Mouse (Mus musculus) lung, postnatal 0 days (tissue): ENCODE measurements around the gene Madd. TPM values are rescaled to one million over a fixed set of nuclear protein-coding genes. Genes with fewer than 3 reads are reported as not detected.
A peak's percentile ranks its signal among the peaks of the same experiment; 100 is the strongest.

Source experiments
- ATAC-seq: fragments of 200-750 bp; cut with Nextera tagmentation; 2 replicates; pipeline ENCODE4 v1.8.0; 2017; ENCODE audit warnings: moderate library complexity
- DNase-seq: peaks from one replicate; pipeline ENCODE4 v3.0.0-alpha.2; 2016; ENCODE audit warnings: low spot score
- H3K27ac ChIP-seq: fragments of 300-500 bp; sonication (generic); 2 replicates; pipeline ENCODE4 v1.5.1; 2014; ENCODE audit warnings: antibody characterized with exemption, mild to moderate bottlenecking, low read length, mixed read lengths
- H3K27me3 ChIP-seq: fragments of 300-500 bp; sonication (generic); replicated peaks from 2 replicates; pipeline ENCODE4 v1.6.1; 2014; ENCODE audit warnings: low read length, mixed read lengths; ENCODE audit not compliant: insufficient read depth
- H3K36me3 ChIP-seq: fragments of 300-500 bp; sonication (generic); 2 replicates; pipeline ENCODE4 v1.6.1; 2014; ENCODE audit warnings: low read length, mixed read lengths; ENCODE audit not compliant: insufficient read depth
- H3K4me1 ChIP-seq: fragments of 300-500 bp; sonication (generic); 2 replicates; pipeline ENCODE4 v1.6.1; 2014; ENCODE audit warnings: antibody characterized with exemption, low read depth, low read length, mixed read lengths; ENCODE audit not compliant: insufficient read depth
- H3K4me2 ChIP-seq: fragments of 300-500 bp; sonication (generic); replicated peaks from 2 replicates; pipeline ENCODE4 v1.6.1; 2014; ENCODE audit warnings: low read depth, mild to moderate bottlenecking, low read length, moderate library complexity, mixed read lengths
- H3K4me3 ChIP-seq: fragments of 300-500 bp; sonication (generic); 2 replicates; pipeline ENCODE4 v1.5.1; 2014; ENCODE audit warnings: low read depth, low read length
- H3K9ac ChIP-seq: fragments of 300-500 bp; sonication (generic); replicated peaks from 2 replicates; pipeline ENCODE4 v1.6.1; 2014; ENCODE audit warnings: low read depth, mild to moderate bottlenecking
- H3K9me3 ChIP-seq: fragments of 300-500 bp; sonication (generic); 2 replicates; pipeline ENCODE4 v1.6.1; 2016; ENCODE audit warnings: low read length, mixed read lengths
- CTCF ChIP-seq: IDR thresholded peaks from 2 replicates; pipeline ENCODE4 v1.5.1; 2016; ENCODE audit warnings: antibody characterized with exemption, mild to moderate bottlenecking
- EP300 ChIP-seq: IDR thresholded peaks from 2 replicates; pipeline ENCODE4 v1.6.1; 2016; ENCODE audit warnings: antibody characterized with exemption, mild to moderate bottlenecking, control low read depth
- WGBS: fragments of 180-500 bp; shearing (Covaris S2); extraction: QIAGEN DNeasy Blood & Tissue Kit; methylation state at CpG from one replicate; pipeline ENCODE4 v1.1.7; 2014; 5-methylcytosine and 5-hydroxymethylcytosine counted together
- polyA plus RNA-seq: library from polyadenylated mRNA; unstranded; fragments of >200 nt; fragmentation: Nextera tagmentation; extraction: Ambion mirVana; gene quantifications from 2 replicates; pipeline ENCODE4 v1.2.1, GENCODE M21; 2015

Gene Madd
- polyA plus RNA-seq, 1 experiment from 2014 or later = 7.6 TPM

- WGBS = 1% methylated on average over 22 of the region's 27 CpGs
- H3K27ac ChIP-seq = peak overlapping the region; percentile 87
- no peaks in the 10 kb centered on the region for H3K9me3 ChIP-seq
- H3K27me3 ChIP-seq = no peaks in the 10 kb centered on the region
- no peaks in the 10 kb centered on the region for H3K4me1 ChIP-seq
- H3K9ac ChIP-seq = peak overlapping the region; percentile 35
- DNase-seq = peak; percentile 95
- peak; percentile 87 for ATAC-seq
- H3K4me3 ChIP-seq = peak overlapping the region; percentile 38
- H3K36me3 ChIP-seq = no peaks in the 10 kb centered on the region
- peak overlapping the region; percentile 57 for H3K4me2 ChIP-seq
- TF ChIP-seq CTCF (peak; percentile 98), EP300 (peak; percentile 62; the same call in 1 of the 2 replicates)
Measured at GRCm38 (mm10) chr2:91194624-91195332, 11.1 kb upstream of the Madd start.

DNA sequence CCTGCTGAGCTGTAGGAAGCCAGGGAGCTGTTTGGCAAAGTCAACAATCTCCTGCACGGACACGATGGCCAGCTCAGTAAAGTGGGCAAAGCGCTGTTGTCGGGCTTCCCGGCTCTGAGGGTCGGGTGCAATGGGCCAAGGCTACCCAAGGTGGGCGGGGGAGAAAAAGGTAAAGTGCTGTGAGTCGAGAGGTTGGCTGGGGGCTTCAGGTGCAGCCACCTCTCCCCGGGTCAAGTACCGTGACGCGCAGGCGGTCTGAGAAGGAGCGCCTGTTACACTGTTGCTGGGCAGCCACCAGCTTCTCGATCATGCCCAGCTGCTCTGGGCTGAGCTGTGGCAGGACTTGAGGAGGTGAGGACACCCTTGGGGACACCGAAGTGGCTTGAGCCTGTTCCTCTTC, 6.9 kb upstream of the Madd start:
- WGBS = 74% methylated on average over 16 of the region's 16 CpGs
- no peak for ATAC-seq
- Histone ChIP-seq H3K27me3 (no peaks in the 10 kb centered on the region), H3K4me3 (no peak overlapping the region), H3K4me2 (no peak overlapping the region), H3K36me3 (no peaks in the 10 kb centered on the region), H3K4me1 (no peaks in the 10 kb centered on the region), H3K9me3 (no peaks in the 10 kb centered on the region), H3K9ac (no peak overlapping the region), H3K27ac (no peak overlapping the region)
- no peak for DNase-seq
- TF ChIP-seq CTCF (no peak), EP300 (no peak)

DNA sequence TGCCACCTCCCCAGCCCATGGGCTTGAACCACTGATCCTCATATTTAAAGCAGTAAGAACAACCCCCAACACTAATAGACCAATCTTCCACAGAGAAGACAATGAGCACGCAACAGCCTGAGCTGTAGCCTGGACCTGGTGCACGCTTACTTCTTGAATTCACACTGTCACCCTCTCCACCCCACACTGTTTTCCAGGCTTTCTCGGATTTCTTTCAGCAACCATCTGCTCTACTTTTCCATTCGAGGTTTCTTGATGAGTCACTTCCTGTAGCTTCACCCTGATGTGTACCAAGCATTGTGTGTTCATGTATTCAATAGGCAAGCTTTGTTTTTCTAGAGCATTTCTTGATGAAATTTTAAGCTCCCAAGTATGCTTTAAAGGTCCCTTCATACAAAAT, 3.8 kb upstream of the Madd start:
- TF ChIP-seq CTCF (no peak), EP300 (no peak)
- Histone ChIP-seq H3K36me3 (no peaks in the 10 kb centered on the region), H3K4me3 (no peak overlapping the region), H3K27ac (no peak overlapping the region), H3K4me1 (0 out of 2 replicates have a peak, but pooled peaks cover 3% of the 10 kb centered on the region), H3K9me3 (no peaks in the 10 kb centered on the region), H3K9ac (no peak overlapping the region), H3K4me2 (no peak overlapping the region), H3K27me3 (no peaks in the 10 kb centered on the region)
- 51% methylated on average over 4 of the region's 4 CpGs for WGBS
- no peak for DNase-seq
- no peak for ATAC-seq

- Histone ChIP-seq H3K36me3 (no peaks in the 10 kb centered on the region), H3K4me2 (no peak overlapping the region), H3K9ac (no peak overlapping the region), H3K27ac (no peak overlapping the region), H3K27me3 (no peaks in the 10 kb centered on the region), H3K4me1 (peaks cover 3% of the 10 kb centered on the region; the same call in 1 of the 2 replicates), H3K4me3 (no peak overlapping the region), H3K9me3 (no peaks in the 10 kb centered on the region)
- DNase-seq (no peak), ATAC-seq (no peak)
- TF ChIP-seq EP300 (no peak), CTCF (no peak)
- 65% methylated on average over 1 of the region's 1 CpGs for WGBS
Measured at GRCm38 (mm10) chr2:91186208-91186607, 2.6 kb upstream of the Madd start.

DNA sequence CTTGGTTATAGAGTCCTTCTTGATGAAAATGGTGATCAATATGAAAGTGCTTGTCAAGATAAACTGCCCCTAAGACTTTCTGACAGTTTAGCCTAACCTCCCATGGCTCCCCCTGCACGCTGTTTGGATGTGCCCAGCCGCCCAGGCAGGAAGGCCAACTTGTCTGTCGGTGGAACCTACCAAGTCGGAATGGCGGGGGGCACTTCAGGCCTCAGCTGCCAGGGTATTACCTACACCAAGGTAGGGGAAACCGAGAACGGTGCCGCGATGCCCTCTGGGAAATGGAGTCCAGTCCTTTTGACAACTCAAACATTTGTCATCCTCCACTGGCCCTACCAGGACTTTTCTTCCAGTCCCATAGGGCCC, 506 bp downstream of the Madd start:
- Histone ChIP-seq H3K4me2 (peak overlapping the region; percentile 98), H3K9ac (peak overlapping the region; percentile 30; the same call in 1 of the 2 replicates), H3K9me3 (no peaks in the 10 kb centered on the region), H3K4me3 (peak overlapping the region; percentile 86), H3K36me3 (0 out of 2 replicates have a peak, but pooled peaks cover under 1% of the 10 kb centered on the region), H3K4me1 (peaks cover 3% of the 10 kb centered on the region; the same call in 1 of the 2 replicates), H3K27ac (peak overlapping the region; percentile 85), H3K27me3 (no peaks in the 10 kb centered on the region)
- DNase-seq (peak; percentile 96), ATAC-seq (peak; percentile 96)
- TF ChIP-seq CTCF (no peak), EP300 (peak; percentile 52)
- under 1% methylated on average over 9 of the region's 9 CpGs for WGBS

- H3K27ac ChIP-seq = peak overlapping the region; percentile 85
- H3K9ac ChIP-seq = peak overlapping the region; percentile 30
- H3K4me3 ChIP-seq = peak overlapping the region; percentile 86
- peaks cover 3% of the 10 kb centered on the region; the same call in 1 of the 2 replicates for H3K4me1 ChIP-seq
- H3K27me3 ChIP-seq = no peaks in the 10 kb centered on the region
- DNase-seq (peak; percentile 83), ATAC-seq (peak; percentile 90)
- H3K4me2 ChIP-seq = peak overlapping the region; percentile 98
- no peaks in the 10 kb centered on the region for H3K9me3 ChIP-seq
- TF ChIP-seq CTCF (no peak), EP300 (no peak)
- H3K36me3 ChIP-seq = peaks cover 6% of the 10 kb centered on the region; the same call in 1 of the 2 replicates
- under 1% methylated on average over 53 of the region's 81 CpGs for WGBS
Measured at GRCm38 (mm10) chr2:91182405-91183147, 1.1 kb downstream of the Madd start.
